Mouse (Mus musculus) adrenal gland, adult 8-10 months (tissue): ENCODE data around the gene Tmem200c. TPM values are rescaled to one million over a fixed set of nuclear protein-coding genes. Genes with fewer than 3 reads are reported as not detected.
A peak's percentile ranks its signal among the peaks of the same experiment; 100 is the strongest.

Experiments used
- DNase-seq: peaks from one replicate; pipeline ENCODE4 v3.0.0; 2022
- total RNA-seq, 4 experiments: library from RNA; stranded (reverse); gene quantifications; 2 replicates each; pipeline ENCODE4 v1.2.4; 2022

Gene Tmem200c
- total RNA-seq = 1 to 10 TPM in 3 of 4 experiments, under 1 TPM in 1; 0.91 to 3.2 (median 2.1) TPM

DNA sequence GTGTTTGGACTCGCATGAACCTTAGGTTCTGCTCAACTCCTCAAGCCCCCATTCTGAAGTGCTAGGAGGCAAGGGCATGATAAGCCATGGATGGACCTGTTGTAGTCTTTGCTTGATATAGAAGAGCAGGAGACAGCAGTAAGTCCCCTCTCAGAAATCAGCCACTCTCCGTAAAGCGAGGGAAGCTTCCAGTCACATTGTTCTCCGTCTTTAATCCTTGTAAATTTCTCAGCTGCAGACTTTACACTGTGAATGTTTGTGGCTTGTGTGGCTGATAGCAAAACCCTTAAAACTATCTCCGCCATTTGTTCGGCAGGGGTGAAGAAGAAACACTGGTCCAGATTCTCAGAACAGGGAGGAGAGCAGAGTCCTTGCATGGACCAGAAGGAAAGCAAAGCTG, at the start of gene Tmem200c:
Gene Tmem200c (plus strand): TSS at position 301 of the 400 bp plus-strand sequence.
- DNase-seq = no peak

DNA sequence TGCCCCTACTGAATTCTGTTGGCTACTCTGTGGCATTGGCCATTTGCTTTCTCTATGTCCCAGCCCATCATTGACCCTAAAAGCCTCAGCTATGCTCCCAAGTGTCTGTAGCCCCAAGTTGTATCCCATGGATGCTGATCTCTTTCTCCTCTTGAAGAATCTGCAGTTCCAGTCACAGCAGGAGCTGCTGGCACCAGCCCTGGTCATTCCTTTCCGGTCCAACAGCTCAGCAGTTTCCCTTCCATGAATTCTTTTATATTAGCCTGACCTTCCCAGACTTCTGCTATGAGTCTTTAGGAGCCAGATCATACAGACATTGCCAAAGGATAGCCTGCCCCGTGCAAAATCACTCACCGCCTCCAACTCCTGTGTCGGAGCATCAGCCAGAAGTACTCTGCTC, 32.7 kb upstream of the Tmem200c start:
- no peak for DNase-seq

DNA sequence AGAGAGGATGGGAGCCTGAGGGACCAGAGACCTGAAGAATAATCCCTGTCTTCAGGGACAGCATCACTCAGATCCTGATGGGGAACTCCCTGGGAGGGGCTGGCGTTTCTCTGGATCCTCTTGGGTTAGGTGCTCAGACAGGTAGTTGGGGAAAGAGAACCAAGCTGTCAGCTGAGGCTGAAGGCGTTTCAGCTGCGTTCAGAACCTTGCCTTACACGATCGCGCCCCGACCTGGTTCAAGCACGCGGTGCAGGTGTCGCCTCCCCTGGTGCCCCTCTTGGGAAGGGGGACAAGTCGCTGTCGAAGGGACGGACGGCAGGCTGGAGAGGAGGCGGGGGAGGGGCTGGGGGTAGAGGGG, 10.2 kb downstream of the Tmem200c start:
- no peak for DNase-seq

DNA sequence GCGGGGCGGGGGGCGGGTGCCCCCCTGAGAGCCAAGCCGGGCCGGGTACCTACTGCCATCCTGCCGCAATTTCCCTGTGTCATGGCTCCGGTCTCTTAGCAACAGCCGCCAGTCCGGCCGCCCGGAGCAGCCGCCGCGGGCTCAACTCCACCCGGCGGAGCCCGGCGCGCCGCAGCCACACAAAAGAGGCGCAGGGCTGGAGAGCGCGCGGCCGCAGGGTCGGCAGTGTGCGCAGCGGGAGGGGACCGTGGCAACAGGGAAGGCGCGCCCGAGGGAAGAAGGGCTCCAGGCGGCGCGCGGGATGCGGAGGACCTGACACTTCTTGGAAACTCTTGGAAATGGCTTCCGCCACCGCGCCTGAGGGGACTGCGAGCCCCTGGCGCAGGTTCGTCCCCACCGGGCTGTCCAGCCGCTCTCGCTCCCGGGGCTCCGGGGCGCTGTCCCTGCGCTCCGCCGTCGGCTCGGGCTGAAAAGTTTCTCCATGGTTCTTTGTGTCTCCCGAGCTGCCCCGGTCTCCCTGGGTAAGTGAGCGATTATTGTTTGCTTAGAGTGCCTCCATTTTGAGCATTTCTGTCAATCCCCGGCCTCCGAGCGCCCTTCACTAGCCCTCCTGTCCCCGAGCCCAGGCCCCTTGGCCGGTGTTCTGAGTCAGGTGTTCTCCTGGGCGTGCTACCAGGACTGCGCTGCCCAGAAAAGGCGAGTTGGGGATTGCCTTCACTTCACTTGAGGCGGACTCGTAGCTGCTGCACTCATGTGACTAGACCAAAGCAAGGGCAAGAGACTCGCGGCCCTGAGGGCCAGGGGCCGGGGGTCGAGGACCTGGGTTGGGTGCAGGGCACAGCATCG, 10.8 kb downstream of the Tmem200c start:
- DNase-seq = no peak

DNA sequence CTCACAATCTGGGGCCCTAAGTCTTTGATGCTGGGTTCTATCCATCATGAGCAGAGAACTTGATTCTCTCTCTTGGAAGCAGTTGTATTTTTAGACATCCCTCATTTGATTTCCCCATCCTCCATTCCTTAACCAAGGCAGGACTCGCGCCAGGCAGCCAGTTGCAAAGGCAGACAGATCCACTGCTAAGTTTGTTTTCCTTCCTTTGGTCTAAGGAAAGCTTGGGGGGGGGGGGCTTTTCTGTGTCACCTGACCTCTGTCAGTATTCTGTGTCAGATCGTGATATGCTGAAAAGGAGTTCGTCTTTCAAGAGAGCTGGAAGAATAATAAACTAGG, 11.4 kb downstream of the Tmem200c start:
- DNase-seq = no peak

DNA sequence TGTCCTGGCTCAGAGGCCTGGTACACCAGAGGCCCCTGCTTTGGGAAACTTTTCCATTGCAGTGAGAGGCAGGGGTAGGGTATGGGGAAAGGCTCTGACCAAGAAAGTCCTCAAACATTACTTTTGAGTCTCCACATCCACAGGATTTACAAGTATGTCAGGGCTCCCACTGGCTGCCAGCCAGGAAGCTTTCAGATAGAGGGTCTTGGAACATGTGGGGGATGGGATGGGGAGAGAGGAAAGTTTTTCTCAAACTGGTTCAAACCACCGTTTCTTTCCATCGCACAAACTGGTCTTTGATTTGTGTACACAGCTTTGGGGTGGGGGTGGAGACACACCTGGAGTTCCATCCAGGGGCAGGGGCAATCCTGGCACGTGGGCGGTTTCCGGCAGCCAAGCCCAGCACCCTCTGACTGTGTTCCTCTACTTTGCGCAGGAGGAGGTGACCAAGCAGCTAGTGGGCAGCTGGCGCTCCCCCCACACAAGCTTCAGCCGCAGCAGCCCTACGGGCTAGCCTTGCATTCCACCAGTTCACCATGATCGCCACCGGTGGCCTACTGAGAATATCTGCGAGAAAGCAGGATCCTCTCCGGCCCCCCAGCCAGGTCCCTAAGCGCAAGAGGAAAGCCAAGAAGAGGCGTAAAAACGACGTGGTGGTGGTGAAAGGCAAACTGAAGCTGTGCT, 13.6 kb downstream of the Tmem200c start:
- no peak for DNase-seq

DNA sequence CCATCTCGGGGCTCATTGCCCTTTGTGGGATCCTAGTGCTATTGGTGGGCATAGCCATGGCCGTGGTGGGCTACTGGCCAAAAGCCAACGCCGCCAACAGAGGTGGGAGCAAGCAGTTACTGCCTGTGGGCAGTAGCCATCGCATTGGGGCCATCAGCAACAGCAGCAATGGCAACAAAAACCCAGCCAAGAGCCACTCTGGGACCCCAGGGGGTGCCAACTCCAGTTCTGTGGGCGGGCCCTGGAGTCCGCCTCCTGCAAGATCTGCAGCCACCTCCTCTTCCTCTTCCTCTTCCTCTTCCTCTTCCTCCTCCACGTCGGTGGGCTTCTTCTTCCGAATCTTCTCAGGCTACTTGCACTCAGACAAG, 14.1 kb downstream of the Tmem200c start:
- DNase-seq = no peak

DNA sequence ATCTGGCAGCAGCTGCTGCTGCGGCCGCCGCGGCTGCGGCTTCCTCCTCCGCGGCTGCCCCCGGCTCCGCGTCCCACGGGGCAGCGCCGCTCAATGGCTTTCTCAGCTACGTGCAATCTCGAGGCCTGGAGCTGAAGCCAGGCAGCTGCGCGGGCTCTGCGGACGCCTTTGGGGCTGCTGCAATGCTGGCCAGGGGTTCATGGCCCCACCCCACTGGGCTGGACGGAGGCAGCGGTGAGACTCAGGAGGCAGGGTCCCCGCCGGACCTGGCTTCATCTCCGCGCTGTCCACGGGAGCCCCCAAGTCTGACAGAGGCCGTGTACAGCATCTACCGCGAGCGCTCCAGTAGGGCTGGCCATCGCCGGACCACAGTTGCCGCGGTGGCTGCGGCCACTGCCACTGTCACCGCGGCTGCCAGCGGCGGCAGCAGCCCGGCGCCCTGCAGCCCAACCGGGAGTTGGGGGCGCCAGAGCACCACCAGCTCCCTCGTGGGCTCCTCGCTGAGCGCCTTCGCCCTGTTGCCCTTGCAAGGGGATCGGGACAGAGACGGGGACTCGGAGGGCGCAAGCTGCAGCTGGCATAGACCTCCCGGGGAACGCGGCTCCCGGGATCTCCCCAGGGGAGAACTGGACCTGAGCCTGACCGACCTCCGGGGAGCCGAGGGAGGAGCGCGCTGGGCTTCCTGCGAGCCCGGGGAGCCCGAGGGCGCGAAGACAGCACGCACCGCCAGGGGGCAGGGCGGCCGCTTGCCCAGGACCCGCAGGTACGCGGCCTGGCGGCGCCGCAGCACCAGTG, 14.9 kb downstream of the Tmem200c start:
- peak; percentile 48 for DNase-seq

DNA sequence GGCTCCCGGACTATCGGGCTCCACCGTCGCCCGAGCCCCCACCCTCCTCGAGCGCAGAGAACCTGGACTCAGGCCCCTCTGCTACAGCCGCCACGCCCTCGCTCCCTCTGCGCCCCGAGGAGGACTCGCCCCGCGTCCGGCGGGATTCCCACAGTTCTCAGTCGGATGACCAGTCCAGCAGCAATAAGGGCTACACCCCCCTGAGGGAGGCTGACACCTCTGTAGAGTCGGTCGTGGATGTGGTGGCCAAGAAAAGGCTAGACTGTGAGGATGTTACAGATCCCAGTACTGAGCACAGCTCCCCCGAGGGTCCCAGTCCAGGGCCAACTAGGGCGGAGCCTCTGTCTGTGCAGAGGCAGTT, 15.4 kb downstream of the Tmem200c start:
- no peak for DNase-seq

DNA sequence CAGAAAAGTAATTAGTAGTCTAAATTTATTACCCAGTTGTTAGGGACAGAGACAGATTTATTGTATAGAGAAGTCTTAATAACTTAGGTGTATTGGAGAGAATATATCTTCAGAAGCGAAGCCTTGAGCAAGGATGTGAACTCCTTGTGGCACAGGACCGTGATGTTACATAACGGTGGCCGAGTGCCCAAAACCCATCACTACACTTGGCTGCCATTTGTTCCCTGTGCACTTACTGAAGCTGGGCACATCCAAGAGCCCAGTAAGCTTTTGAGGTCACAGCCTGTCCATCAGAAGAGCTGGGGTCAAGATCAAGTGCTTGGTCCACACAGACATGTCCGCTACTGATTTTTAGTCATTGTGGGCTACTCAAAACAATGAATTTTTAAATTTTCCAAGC, 19.5 kb downstream of the Tmem200c start:
- DNase-seq = peak; percentile 39

DNA sequence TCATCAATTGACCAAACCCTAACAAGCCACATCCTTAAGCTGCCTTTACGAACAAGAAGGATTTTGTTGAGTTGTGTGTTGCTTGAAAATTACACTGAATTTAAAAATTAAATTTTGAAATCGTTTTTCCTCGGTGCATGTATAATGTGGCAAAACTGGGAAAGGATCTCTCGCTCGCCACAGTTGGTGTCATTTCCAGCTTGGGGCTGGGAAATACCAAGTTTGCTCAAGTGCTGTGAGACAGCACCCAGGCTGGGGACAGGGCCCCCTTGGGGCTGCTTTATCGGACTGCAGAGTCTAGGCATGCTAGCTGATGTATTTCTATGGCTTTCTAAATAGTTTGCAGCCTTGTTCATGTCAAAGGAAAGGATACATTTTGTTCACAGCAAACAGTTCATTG, 22.3 kb downstream of the Tmem200c start:
- no peak for DNase-seq

DNA sequence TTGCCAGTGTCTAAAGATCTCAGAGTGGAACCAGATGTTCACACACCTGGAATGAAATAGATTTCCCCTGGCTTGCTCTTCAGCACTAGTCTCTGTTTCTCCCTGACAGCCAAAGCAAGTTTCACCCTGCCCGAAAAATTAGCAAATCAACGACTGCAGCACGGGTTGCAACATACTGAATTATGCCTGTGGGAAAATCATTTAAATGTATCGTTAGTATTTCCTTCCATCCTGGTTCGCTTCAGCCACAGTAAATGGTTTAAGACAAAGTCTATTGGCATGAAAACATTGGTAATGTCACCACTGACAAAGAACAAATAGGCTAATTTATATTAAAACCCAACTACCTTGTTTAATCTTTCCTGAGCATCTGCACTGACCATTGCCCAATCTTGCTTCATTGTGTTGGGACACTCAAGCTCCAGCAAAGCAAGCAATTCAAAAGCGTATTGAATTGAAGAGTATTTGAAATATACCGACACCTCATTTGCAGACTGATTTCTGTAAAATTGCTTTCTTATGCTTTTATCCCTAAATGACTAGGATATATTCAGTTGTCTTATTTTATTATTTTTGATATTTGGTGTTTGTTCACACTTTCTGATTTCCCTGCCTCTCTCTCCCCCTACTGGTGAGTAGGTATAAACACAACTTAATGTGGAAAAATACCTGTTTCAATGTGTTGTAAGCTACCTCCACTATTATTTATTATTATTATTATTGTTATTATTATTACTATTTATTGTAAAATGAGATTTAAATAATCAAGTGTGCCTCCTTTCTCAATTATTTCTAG, 25.9 kb downstream of the Tmem200c start:
- DNase-seq = no peak

DNA sequence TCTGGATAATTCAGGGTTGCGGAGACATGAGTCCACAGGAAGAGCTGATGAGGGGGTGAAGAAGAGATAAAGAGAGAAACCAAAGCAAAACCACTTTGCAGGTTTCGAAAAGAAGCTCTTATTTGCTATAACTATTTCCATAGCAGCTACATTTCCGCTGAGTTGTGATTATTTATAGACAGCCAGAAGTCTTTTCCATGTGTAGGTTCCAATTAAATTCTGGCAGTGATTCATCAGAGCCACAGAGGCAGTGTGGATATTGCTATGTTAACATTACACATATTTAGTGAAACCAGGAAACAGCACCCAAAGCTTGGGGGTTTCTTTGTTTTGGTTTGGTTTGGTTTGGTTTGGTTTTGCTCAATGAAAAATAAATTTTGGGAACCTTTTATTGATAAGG, 37.8 kb downstream of the Tmem200c start:
- DNase-seq = no peak

DNA sequence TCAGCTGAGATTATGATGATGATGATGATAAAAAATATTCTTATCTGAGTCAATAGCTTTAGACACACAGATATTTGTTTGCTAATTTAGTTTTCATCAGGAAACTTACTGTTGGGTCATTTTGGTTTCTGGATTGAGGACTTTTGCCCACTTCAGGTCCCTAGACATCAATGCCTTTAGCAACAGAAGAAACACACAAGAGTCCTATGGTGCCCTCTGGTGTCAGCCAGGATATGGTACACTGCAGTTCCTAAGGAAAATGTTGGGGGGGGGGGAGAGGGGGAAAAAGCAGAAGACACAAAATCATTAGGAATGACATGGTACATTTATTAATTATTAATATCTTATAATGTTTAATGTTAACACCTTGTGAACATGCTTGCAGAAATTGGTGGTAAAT, 42.0 kb downstream of the Tmem200c start:
- no peak for DNase-seq

DNA sequence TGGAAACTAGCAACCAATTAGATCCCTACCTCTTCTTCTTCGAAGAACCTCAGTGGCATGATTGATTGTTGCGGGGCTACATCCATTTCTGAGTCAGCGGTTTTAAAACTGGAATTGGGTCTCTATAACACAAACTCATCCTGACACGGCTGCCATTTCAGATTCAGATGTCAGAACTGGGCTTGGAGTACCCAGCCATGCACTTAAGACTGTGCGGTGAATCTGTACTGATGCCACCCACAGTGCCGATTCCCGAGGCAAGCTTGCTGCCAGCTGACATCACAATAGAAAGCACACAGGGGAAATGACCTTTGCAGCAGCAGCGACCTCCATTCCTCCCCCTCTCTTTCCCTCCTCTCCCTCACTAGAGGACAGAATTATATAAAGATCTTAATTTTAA, 47.6 kb downstream of the Tmem200c start:
- no peak for DNase-seq

DNA sequence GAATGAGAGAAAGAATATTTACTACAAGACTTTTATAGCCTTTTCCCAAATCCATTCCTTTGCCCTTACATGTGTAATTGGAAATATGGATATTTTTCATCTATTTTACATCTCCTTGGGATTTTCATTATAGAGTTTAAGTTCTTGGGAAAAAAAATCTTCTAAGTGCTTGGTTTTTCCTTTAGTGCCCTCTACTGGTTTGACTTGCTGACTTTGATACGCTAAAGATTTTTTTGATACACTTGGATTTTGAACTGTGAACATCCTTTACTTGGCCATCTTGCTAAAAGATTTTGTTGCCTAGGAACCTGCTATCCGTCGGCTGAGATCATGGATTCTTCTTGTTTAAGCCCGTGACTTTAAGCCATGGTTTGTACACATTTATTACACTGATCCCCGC, 48.8 kb downstream of the Tmem200c start:
- no peak for DNase-seq

DNA sequence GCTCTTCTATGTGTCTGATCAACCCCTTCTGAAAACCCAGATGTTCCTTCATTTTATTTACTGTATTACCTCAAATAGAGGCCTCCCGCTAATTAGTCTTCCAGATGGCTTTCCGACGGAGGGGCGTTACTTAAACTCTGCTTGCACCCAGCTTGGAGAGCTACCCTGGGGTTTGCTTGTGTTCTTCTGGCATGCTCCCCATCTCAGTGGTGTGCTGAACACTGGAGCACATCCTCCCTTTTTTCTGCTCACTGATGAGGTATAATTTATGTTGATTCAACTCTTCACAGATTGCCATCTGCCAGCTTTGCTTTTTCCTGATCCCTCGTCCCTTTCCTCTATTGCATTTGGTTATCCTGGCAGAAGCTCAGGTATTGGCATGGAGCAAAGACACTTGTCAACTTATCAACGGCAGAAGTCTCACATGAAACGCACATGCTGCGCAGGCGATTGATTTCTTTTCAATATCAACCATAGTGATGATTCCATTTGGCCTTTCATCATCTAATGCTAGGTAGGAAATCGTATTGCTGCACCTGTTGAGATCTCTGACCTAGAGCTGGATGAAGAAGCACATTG, 49.6 kb downstream of the Tmem200c start:
- no peak for DNase-seq

DNA sequence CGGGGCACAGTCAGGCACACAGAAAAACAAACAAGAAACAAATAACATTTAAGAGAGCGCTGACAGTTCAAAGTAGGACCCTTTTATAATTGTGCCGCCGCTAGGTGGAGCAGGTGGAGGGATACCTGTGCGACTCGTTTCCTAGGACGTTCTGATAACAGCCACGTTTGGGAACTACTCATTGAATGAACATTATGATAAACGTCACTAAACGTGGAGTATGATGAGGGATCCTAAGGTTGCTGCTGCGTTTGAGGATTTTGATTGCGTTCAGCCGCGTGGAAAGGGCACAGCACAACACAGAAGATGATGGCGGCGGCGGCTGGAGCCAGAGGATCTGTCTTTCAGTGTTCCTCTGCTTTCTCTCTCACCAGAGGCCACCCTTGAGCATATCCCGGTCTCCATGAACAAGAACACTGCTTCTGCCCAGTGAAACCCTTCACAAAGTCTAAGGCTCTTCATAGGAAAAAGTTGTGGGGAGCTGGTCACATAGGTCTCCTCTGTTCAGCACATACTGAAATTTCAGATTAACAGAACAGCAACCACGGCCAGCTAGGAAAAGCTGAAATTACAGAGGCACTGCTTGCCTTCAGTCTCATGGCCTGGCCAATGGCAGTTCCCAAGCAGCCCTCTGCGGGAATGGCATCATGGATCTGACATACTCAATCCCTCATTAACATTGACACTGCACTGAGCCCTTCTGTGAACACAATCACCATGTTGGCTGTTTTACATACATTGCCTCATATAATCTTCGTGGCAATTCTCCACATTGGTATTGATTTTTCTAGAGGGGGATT, 55.5 kb downstream of the Tmem200c start:
- DNase-seq = no peak

DNA sequence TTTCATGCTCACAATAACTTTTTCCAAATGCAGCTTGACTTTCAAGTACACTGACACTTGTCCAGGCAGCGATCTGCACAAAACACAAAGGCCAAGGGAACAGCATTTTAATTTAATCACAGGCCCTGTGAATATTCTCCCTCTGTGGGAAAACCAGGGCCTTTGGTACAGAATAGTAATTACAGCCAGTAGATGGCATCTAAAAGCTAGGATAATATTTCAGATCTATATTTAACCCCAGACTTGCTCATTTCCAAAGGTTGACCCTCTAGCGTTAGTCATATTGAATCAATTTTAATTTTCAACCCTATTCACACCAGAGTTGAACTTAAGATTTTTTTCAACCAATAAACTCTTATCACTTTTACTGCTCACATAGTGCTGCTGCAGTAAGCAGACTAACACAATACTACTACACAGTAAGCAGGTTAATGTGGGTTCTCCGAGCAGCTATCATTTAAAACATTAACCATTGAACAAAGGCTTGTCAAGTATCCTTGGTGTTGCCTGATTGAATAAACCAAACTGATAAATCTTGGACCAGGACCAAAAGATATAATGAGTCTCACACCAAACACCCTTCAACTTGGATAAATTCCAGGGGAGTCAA, 57.2 kb downstream of the Tmem200c start:
- no peak for DNase-seq

DNA sequence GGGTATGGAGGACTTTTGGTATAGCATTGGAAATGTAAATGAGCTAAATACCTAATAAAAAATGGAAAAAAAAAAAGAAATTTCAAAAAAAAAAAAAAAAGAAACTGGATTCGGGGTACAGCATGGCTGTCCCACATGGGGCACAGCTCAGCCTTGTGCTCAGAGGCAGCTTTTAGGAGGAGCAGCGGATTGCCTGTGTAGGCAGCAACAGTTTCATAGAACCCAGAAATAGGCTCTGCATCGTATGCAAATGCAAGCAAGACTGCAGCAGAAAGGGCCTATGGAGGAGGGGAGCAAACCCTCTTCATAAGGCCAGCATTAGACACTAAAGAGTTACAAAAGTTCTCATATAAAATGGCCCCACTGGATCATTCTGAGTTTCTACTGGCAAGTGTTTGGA, 64.2 kb downstream of the Tmem200c start:
- DNase-seq = no peak
